In genomic region chr2:137289231-137289630, GRCm38 (mm10) we compare ENCODE assay signal across 19 mouse cellular contexts.
"Had no signal": no experiment of that assay in that cellular context is flagged by ENCODE, and none has a peak within 500 bp of the region (broad histone marks: within the 10 kb centered on the region; RNA-seq: fewer than 3 reads in every experiment).

No protein-coding gene starts in this region.

- H3K4me3 ChIP-seq: left cerebral cortex, adult 2 months; limb, embryonic 12.5 days; limb, embryonic 15.5 days; midbrain, embryonic 13.5 days; stomach, embryonic 15.5 days had no signal

- DNase-seq: kidney, adult 18-20 months; kidney, adult 9 months; kidney, postnatal 14 days; kidney, postnatal 4 days; left cerebral cortex, postnatal 4 days; liver, postnatal 0 days; lung, embryonic 14.5 days; right cerebral cortex, adult 18-20 months; right cerebral cortex, postnatal 14 days; right cerebral cortex, postnatal 4 days; spleen, adult 18-20 months; thymus, postnatal 25 days had no signal

- H3K27ac ChIP-seq: left cerebral cortex, adult 2 months; limb, embryonic 12.5 days; limb, embryonic 15.5 days; liver, embryonic 14.5 days; macrophage; midbrain, embryonic 13.5 days; stomach, embryonic 15.5 days had no signal
